Mouse (Mus musculus) granulocyte monocyte progenitor cell, adult 5-6 weeks (primary cell): ENCODE measurements at regions not wholly inside any gene's neighbourhood (a gene's known extent, or its start where the extent isn't known, plus 50 kb on each side); places are given as distances from the start of the nearest gene placed in this dataset.

Experiments
- ATAC-seq: replicated peaks from 2 replicates; pipeline ENCODE4 v1.8.0; 2016; ENCODE audit warnings: mild to moderate bottlenecking, moderate TSS enrichment, inconsistent platforms; ENCODE audit not compliant: poor library complexity, severe bottlenecking

DNA sequence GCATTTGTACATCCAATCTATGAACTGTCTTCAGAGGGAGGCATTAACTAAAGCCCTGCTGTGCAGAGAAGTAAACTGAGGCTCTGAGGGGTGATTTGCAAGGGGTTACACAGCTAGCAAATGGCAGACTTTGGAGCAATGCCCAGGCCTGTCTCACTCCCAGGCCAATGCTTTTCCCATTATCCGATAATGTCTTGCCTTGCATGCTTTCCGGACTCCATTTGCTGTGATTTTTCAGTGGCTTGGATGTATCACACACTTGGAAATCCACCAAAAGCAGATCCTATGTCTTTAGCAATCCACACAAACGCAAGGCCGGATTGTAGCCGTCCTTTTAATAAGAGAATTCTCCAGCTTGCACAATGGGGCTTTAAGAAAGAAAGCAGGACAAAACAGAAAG is 281.7 kb upstream of the Ppargc1a start:
- no peak for ATAC-seq

GRCm38 (mm10) chr5:51842189-51842588 is 274.7 kb upstream of the Ppargc1a start:
- no peak for ATAC-seq

GRCm38 (mm10) chr5:51841763-51842162 is 274.2 kb upstream of the Ppargc1a start:
- ATAC-seq: no peak

DNA sequence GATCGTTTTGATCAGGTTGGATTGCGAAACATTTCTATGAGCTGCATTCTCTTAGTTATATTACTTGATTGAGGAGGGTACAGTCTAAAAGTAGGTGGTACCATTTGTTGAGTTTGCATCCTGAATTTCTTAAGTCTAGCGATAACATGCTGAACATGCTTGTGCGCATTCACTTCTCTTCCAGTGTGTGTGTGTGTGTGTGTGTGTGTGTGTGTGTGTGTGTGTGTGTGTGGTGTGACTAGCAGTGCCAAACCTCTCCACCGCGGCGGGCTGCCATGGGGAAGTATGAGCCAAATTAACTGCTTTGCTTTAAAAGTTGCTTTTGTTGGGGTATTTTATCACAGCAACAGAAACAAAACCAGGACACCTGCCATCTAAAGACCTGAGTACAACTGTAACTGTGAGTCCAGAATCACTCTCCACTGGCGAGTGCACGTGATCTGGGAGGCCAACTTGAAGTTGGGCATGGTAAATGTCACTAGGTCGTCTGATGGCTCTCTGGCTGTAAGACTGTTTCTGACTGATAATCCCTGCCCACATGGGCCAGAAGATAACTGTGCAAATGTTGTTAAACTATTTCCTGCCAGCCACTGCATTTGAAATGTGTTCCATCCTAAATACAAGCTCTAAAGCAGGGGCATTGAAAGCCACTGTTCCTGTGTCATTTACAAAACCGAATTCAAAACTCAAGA is 273.3 kb upstream of the Ppargc1a start:
- ATAC-seq: no peak

GRCm38 (mm10) chr5:51839292-51839691 is 271.8 kb upstream of the Ppargc1a start:
- no peak for ATAC-seq

- no peak for ATAC-seq
Measured at GRCm38 (mm10) chr5:51830551-51830950, 263.0 kb upstream of the Ppargc1a start.

GRCm38 (mm10) chr5:51830015-51830414 is 262.5 kb upstream of the Ppargc1a start:
- ATAC-seq: no peak

- no peak for ATAC-seq
Measured at GRCm38 (mm10) chr5:51829606-51830005, 262.1 kb upstream of the Ppargc1a start.

DNA sequence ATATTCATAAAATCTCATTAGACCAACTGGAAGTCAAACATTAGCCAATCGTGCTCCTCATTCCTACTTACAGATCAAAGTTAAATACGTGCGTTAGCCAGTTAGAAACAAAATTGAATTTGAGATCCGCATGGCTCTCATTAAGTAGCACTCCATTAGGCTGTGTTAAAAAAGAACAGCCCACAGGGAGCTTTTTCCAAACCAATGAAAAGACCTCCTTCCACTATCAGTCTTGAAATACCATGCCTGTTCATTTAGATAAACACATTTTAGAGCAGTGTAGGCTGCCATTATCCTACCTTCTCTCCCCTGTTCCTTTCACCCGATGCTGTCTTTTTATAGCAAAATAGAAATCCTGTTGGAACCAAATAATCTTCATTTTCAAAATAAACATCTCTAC is 261.5 kb upstream of the Ppargc1a start:
- ATAC-seq: no peak

DNA sequence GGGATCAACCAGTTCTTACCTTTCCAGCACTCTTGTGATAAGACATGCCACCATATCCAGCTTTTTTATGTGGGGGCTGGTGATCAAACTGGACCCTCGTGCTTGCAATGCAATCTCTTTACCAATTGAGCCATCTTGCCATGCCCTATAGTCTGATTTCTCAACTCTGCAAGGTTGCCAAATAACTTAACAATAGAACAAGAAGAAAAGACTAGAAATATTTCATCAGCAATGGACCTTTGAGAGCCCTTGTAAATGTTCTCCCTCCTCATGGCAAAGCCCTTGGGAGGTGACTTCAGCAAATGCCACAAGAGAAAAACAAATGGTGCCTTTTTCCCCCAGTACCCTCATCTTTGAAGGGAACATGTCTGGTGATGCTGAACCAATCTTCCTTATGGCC is 258.7 kb upstream of the Ppargc1a start:
- no peak for ATAC-seq

GRCm38 (mm10) chr5:51825584-51826088 is 258.1 kb upstream of the Ppargc1a start:
- no peak for ATAC-seq

DNA sequence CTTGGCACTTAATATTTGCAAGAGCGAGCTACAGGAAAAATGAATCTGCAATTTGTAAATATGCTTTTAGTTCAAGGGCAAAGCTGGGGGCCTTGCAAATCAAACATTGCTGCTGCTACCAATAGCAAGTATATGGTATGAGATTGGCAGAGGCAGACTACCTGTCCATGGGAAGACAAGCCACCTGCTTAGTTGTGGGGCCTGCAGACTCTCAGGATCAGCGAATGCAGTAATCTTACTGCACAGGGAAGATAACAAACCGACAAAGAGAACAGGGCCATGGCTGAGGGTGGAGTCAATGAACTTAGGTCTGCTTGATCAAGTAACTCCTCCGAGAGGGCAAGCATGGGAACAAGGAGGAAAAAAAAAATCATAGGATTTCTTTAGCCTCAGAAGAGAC is 257.2 kb upstream of the Ppargc1a start:
- ATAC-seq: no peak

DNA sequence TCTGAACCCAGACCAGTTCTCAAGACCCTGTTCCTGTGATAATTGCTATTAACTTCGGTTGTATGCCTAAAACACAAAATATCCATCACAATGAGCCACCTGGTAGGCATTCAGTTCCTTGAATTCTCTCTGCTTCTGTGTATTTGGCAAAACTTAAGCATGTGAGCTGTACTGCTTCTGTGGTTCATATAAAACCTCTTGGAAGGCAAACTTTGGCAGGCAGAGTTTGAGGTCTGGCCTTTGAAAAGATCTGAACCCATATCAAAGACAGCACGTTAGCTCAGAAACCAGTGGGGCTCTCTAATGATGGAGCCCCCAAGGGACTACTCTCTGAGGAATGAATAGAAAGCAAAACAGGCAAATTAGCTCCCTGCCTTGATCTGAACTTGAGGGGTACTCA is 256.1 kb upstream of the Ppargc1a start:
- no peak for ATAC-seq

- no peak for ATAC-seq
Measured at GRCm38 (mm10) chr5:51816258-51816657, 248.7 kb upstream of the Ppargc1a start.

GRCm38 (mm10) chr5:51811728-51812127 is 244.2 kb upstream of the Ppargc1a start:
- no peak for ATAC-seq

- ATAC-seq: no peak
Measured at GRCm38 (mm10) chr5:51801486-51801885, 234.0 kb upstream of the Ppargc1a start.

DNA sequence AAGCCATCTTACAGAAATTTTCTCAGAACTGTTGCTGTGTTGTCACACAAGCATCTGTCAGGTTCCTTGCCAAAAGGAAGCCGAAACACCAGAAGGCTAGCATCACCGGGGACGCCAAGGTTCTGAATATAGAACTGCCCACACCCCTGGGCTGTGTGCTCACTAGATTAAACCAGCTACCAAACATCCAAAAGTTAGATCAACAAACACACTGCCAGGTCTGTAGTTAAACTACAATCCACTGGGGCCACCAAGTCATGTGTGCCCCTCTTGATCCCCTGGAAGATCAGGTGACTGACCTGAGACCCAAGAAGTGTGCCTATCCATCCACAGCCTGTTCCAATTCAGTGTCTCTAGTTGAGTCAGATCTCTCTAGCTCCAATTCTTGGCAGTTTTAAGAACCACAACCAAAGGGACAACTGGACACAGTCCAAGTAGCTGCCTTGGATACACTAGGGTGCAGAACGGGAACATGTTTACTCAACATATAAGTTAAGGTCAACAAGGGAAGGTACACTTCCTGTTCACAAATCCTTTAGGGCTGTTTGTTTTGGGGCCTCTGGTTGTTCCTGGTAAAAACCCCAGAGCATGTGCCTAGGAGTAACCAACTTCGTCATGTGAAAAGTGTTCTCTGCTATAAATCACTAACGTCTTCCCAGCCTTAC is 232.0 kb upstream of the Ppargc1a start:
- no peak for ATAC-seq

GRCm38 (mm10) chr5:51794097-51794496 is 226.6 kb upstream of the Ppargc1a start:
- ATAC-seq: no peak

- no peak for ATAC-seq
Measured at GRCm38 (mm10) chr5:51792950-51793349, 225.4 kb upstream of the Ppargc1a start.

- no peak for ATAC-seq
Measured at GRCm38 (mm10) chr5:51788768-51789167, 221.2 kb upstream of the Ppargc1a start.

DNA sequence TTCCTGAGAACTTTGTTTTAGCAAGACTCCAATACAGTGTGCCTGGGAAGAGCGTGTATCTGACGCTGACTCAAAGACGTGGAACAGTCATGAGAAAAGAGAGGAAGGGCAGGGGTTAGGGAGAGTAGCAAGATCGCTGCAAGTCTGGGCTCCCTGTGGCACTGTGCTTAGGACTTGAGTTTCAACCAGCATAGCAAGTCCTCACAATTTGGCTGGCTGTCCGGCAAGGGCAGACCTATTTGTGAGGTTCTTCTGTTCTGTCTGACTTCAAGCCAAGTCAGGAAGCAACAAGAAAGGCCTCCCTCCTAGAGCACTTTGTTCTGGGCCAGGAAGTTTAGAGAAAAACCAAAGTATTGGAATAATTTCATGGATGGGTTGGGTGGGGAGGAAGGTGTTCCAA is 216.0 kb upstream of the Ppargc1a start:
- no peak for ATAC-seq

DNA sequence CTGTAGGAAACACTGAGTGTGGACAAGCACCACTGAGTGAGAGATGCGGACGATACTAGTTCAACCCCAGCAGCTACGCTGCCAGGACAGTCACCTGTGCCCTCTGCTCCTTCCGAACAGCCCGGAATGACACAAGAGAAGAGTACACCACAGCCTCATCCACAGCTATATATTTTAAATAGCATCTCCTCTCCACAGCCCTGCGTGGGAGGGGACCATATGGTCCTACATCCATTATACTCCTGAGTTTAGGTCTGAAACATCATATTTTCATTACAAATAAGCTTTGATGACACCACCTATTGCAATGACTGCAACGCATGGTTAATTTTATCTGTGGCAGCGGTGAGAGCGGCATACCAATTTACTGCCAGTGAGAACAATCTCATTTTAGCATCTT is 215.6 kb upstream of the Ppargc1a start:
- ATAC-seq: no peak
